Mouse (Mus musculus) spleen, adult 2 months (tissue): ENCODE results near the gene Zbtb7a.

Experiments used
- CTCF ChIP-seq: fragments of 200-500 bp; IDR thresholded peaks from 2 replicates; pipeline ENCODE4 v1.5.1; 2011; ENCODE audit warnings: mild to moderate bottlenecking, inconsistent platforms; ENCODE audit not compliant: insufficient read depth, insufficient read length, insufficient replicate concordance; ENCODE audit errors: extremely low read depth
- POLR2A ChIP-seq: fragments of 200-500 bp; IDR thresholded peaks from 2 replicates; pipeline ENCODE4 v1.6.1; 2011; ENCODE audit warnings: low read depth, low read length, inconsistent platforms

- no peak for TF ChIP-seq CTCF
- no peak for TF ChIP-seq POLR2A
Observed at GRCm38 (mm10) chr10:81106113-81106721, 28.8 kb upstream of the Zbtb7a start.
